Mouse (Mus musculus) neural tube, embryonic 11.5 days (tissue): ENCODE results near the gene Slc35g1. TPM values are rescaled to one million over a fixed set of nuclear protein-coding genes. Genes with fewer than 3 reads are reported as not detected.

Source experiments
- ATAC-seq: fragments of 200-750 bp; cut with Nextera tagmentation; 2 replicates; pipeline ENCODE4 v1.8.0; 2017; ENCODE audit warnings: moderate number of reproducible peaks, mild to moderate bottlenecking, moderate TSS enrichment, moderate library complexity; ENCODE audit not compliant: insufficient read depth, low FRiP score, low TSS enrichment
- DNase-seq: peaks from one replicate; pipeline ENCODE4 v3.0.0-alpha.2; 2015; ENCODE audit warnings: low spot score
- H3K27ac ChIP-seq: fragments of 300-500 bp; sonication (generic); 2 replicates; pipeline ENCODE4 v1.5.1; 2014; ENCODE audit warnings: low read depth, mild to moderate bottlenecking, low read length
- H3K27me3 ChIP-seq: fragments of 300-500 bp; sonication (generic); 2 replicates; pipeline ENCODE4 v1.6.1; 2014; ENCODE audit warnings: mild to moderate bottlenecking, low read length, mixed read lengths; ENCODE audit not compliant: control insufficient read depth, insufficient read depth
- H3K36me3 ChIP-seq: fragments of 300-500 bp; sonication (generic); 2 replicates; pipeline ENCODE4 v1.6.1; 2014; ENCODE audit warnings: mild to moderate bottlenecking, low read length, moderate library complexity, mixed read lengths; ENCODE audit not compliant: control insufficient read depth, insufficient read depth
- H3K4me1 ChIP-seq: fragments of 300-500 bp; sonication (generic); 2 replicates; pipeline ENCODE4 v1.6.1; 2014; ENCODE audit warnings: low read length, mixed read lengths; ENCODE audit not compliant: control insufficient read depth, insufficient read depth
- H3K4me2 ChIP-seq: fragments of 300-500 bp; sonication (generic); 2 replicates; pipeline ENCODE4 v1.6.1; 2014; ENCODE audit warnings: low read depth, mild to moderate bottlenecking, moderate library complexity
- H3K4me3 ChIP-seq: fragments of 300-500 bp; sonication (generic); 2 replicates; pipeline ENCODE4 v1.5.1; 2014; ENCODE audit warnings: low read depth, low read length
- H3K9ac ChIP-seq: fragments of 300-500 bp; sonication (generic); 2 replicates; pipeline ENCODE4 v1.6.1; 2014; ENCODE audit warnings: mild to moderate bottlenecking, low read length
- H3K9me3 ChIP-seq: fragments of 300-500 bp; sonication (generic); 2 replicates; pipeline ENCODE4 v1.6.1; 2016; ENCODE audit warnings: low read length; ENCODE audit not compliant: control insufficient read depth
- WGBS: fragments of 180-500 bp; shearing (Covaris S2); extraction: QIAGEN DNeasy Blood & Tissue Kit; methylation state at CpG from one replicate; pipeline ENCODE4 v1.1.7; 2014; 5-methylcytosine and 5-hydroxymethylcytosine counted together
- polyA plus RNA-seq: library from polyadenylated mRNA; unstranded; fragments of >200 nt; fragmentation: Nextera tagmentation; extraction: Ambion mirVana; gene quantifications from 2 replicates; pipeline ENCODE4 v1.2.1, GENCODE M21; 2014

The Slc35g1 gene
- polyA plus RNA-seq, 1 experiment from 2014 or later: 4.3 TPM

DNA sequence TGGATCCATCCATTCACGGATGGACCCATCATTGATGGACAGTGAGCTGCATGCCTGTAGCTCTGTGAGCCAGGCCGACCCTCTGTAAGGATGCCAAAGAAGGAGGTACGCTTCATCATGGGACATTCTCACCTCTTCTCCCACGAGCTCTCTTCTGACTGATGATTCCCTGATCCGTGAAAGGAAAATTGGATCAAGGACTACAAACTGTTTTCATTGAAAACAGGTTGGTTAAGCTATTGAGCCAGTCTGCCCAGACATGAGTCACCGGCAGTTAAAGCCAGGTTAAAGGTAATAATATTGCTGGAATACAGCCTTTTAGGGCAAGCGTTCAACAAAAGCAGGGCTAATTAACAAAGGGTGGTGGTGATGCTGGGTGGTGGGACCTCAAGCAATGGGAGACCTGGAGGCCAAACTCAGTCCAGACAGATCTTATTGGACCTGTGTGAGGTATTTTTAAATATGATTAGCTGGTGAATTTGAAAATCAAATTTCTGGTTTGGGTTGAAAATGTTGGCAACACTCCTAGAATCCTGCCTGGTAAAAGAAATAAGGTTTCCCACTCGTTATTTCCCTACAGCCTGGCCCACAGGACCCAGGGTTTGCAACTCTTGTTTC lies 39.5 kb upstream of the Slc35g1 start:
- Histone ChIP-seq H3K9me3 (no peaks in the 10 kb centered on the region), H3K9ac (no peak overlapping the region), H3K27ac (no peak overlapping the region), H3K4me2 (no peak overlapping the region), H3K27me3 (no peaks in the 10 kb centered on the region), H3K4me3 (no peak overlapping the region), H3K36me3 (no peaks in the 10 kb centered on the region), H3K4me1 (no peaks in the 10 kb centered on the region)
- WGBS: 79% methylated on average over 8 of the region's 8 CpGs
- DNase-seq (no peak), ATAC-seq (no peak)

DNA sequence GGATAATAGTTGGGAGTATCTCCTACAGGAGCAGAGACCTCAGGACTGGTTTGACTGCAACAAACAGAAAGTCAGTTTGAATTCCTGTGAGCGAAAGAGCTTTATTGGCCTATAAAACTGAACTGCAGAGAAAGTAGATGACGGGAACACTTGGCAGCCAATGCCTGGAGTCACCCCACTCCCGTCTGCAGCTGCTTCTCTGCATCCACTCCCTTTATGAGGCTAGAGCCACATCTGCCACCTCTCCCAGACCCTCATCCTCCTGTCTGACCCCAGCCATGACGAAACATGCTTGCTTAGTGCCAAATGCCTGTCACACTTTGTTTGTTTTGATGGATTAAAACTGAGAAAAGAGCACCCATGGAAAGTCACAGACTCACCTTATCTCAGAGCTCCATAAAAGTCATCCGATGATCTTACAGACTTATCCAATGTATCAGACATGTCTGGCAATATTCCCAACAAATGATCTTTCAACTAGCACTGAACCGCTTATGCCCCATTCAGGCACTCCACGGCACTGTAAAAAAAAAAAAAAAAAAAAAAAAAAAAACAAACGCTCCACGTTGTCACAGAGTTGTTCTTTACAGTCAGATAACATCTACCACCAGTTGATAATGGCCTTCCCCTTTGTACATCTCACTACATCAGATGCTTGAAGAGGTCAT lies 37.7 kb upstream of the Slc35g1 start:
- 54% methylated on average over 9 of the region's 9 CpGs for WGBS
- Histone ChIP-seq H3K4me1 (no peaks in the 10 kb centered on the region), H3K27me3 (no peaks in the 10 kb centered on the region), H3K36me3 (no peaks in the 10 kb centered on the region), H3K9me3 (no peaks in the 10 kb centered on the region), H3K4me2 (no peak overlapping the region), H3K27ac (no peak overlapping the region), H3K4me3 (no peak overlapping the region), H3K9ac (no peak overlapping the region)
- ATAC-seq (no peak), DNase-seq (no peak)

DNA sequence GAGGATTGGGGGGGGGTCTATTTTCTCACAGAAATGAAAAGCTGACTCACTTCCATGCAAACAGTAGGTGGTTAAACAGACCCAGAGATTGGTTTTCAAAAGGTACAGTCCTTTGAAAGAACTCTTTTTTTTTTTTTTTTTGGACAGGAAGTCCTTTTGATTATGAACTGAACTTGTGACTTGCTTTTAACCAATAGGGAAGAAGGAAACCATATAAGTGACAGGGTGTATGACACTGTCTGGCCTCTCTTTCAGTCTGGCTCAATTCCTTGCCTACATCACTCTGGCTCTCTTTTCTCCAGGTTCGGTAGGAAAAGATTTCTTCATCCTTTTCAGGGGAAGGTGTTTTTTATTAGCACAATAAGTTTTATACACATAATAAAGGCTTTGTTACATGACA lies 36.5 kb upstream of the Slc35g1 start:
- H3K4me1 ChIP-seq: no peaks in the 10 kb centered on the region
- H3K9ac ChIP-seq: no peak overlapping the region
- no peaks in the 10 kb centered on the region for H3K9me3 ChIP-seq
- H3K27me3 ChIP-seq: no peaks in the 10 kb centered on the region
- H3K27ac ChIP-seq: no peak overlapping the region
- no peaks in the 10 kb centered on the region for H3K36me3 ChIP-seq
- H3K4me2 ChIP-seq: no peak overlapping the region
- H3K4me3 ChIP-seq: no peak overlapping the region
- ATAC-seq (no peak), DNase-seq (no peak)
- WGBS: 96% methylated on average over 1 of the region's 1 CpGs

DNA sequence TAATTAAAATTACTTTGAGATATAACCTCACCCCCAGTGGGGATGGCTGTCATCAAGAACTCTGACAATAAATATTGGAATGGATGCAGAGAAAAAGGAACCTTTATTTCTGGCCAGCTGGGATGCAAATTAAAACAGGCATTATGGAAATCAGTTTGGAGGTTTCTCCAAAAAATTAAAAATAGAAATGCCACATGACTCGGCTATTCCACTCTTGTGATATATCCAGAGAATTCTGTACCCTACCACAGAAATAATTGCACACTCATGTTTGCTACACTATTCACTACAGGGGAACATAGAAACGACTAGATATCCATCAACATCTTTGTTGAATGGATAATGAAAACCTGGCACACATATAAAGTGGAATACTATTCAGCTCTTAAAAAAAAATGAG lies 33.9 kb upstream of the Slc35g1 start:
- Histone ChIP-seq H3K9ac (no peak overlapping the region), H3K4me2 (no peak overlapping the region), H3K4me3 (no peak overlapping the region), H3K9me3 (no peaks in the 10 kb centered on the region), H3K27ac (no peak overlapping the region), H3K4me1 (no peaks in the 10 kb centered on the region), H3K36me3 (no peaks in the 10 kb centered on the region), H3K27me3 (no peaks in the 10 kb centered on the region)
- 84% methylated on average over 2 of the region's 2 CpGs for WGBS
- ATAC-seq: no peak
- no peak for DNase-seq

DNA sequence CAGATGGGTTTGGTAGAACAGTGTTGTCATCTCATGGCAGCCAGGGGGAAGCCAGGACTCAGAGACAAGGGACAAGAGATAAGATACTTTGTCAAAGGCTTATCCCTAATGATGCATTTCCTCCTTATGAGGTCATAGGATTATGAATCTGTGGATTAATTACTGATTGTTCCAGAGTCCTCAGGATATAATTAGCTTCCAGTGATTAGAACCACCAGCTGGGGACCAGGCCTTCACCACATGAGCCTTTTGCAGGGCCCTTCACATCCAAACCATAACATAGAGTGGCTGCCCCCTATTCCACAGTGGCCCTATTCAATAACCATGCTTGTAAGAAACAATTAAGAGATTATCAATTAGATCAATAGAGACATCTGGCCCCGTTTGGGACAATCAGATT lies 32.4 kb upstream of the Slc35g1 start:
- Histone ChIP-seq H3K36me3 (no peaks in the 10 kb centered on the region), H3K9ac (no peak overlapping the region), H3K27ac (no peak overlapping the region), H3K4me3 (no peak overlapping the region), H3K27me3 (no peaks in the 10 kb centered on the region), H3K9me3 (no peaks in the 10 kb centered on the region), H3K4me2 (no peak overlapping the region), H3K4me1 (no peaks in the 10 kb centered on the region)
- 63% methylated on average over 1 of the region's 1 CpGs for WGBS
- no peak for DNase-seq
- ATAC-seq: no peak

DNA sequence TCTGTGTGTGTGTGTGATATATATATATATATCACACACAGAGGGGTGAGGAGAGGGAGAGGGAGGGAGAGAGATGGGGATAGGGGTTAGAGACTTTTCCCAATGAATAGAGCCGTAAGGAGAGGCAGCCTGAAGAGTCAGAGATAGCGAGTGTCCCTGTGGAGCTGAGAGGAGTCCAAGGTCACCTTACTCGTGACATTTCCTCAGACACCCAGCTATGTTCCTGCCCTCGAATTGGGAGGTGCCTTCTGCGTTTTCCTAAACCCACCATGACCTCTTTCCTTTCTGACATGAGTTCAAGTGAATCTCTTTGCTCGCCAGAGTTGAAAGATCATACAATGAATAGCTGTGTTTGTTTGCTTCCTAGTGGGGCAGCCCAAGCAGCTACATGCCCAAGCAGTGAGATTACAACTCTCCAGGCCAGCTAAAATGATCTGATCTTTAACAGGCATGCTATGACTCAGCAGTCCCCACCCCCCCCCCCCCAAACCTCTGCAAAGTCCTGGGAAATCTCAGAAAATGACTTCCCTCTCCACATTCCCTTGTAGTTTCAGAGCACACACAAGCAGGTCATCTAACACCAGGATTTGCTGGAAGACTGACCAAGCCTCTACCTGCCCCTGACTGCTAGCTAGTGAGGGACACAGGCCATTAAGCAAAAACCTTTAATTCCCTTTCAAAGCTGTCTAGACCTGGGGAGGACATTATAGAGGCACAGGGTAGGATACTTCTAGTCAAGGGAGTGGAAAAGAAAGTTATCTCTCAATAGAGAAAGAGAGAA lies 31.7 kb upstream of the Slc35g1 start:
- WGBS: 56% methylated on average over 6 of the region's 6 CpGs
- Histone ChIP-seq H3K36me3 (no peaks in the 10 kb centered on the region), H3K4me2 (no peak overlapping the region), H3K4me3 (no peak overlapping the region), H3K27ac (no peak overlapping the region), H3K27me3 (no peaks in the 10 kb centered on the region), H3K9me3 (no peaks in the 10 kb centered on the region), H3K4me1 (no peaks in the 10 kb centered on the region), H3K9ac (no peak overlapping the region)
- no peak for ATAC-seq
- DNase-seq: no peak

DNA sequence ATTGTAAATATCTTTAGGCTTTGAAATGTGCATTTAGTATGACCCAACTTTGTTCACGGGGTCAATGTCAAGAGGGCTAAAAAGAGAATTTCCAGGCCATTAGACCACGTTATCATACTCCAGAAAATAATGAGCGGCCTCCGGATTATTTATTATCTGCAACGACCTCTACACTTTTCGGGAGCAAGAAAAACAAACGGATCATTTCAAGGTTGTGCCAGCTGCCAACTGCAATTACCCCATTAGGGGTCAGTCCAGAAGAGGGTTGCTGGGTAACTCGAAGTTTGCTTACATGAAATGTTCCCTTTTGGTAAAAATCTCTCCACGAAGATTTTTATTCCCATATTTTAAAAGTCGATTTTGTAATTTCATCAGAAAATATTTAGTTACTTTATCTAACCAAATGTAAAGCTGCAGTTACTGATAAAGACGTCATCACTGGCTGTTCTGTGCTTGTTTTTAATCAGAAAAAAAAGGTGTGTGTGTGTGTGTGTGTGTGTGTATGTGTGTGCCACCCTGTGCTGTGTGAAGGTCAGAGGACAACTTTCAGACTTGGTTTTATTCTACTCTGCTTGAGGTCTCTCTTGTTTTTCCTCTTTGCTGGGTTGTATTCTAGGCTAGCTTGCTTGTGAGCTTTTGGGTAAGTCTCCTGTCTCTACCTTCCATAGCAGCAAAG lies 30.7 kb upstream of the Slc35g1 start:
- H3K9me3 ChIP-seq: no peaks in the 10 kb centered on the region
- H3K27me3 ChIP-seq: no peaks in the 10 kb centered on the region
- no peak overlapping the region for H3K27ac ChIP-seq
- H3K36me3 ChIP-seq: no peaks in the 10 kb centered on the region
- ATAC-seq: no peak
- no peak overlapping the region for H3K4me3 ChIP-seq
- no peak for DNase-seq
- no peak overlapping the region for H3K4me2 ChIP-seq
- no peaks in the 10 kb centered on the region for H3K4me1 ChIP-seq
- 52% methylated on average over 11 of the region's 11 CpGs for WGBS
- no peak overlapping the region for H3K9ac ChIP-seq

DNA sequence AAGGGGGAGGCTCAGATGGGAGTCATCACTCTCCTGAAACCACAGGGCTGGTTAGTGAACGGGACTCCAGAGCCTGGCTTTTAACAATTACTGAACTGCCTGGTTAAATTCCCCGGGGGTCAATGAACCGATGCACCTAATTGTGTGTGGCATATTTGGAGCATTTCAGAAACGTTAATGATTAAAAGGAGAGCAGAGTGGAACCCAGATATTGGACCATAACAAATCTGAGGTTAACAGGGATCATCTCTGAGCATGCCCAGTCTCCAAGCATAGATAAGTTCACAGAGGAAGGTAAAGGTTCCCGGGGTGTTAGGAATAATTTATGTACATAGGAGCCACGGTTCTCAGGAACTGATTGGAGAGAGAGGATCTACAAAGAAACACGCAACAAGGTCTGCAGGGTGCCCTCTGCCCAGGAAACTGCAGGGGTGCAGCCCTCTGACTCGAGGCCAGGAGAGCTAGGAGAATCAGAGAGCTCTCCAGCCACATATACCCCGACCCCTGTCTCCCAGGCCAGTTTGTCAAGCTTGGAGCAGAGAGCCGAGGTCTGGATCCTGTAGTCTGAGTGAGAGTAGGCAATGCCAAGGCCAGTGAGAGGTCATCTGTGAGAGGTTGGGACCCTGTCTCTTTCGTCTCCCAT lies 23.2 kb upstream of the Slc35g1 start:
- Histone ChIP-seq H3K27me3 (no peaks in the 10 kb centered on the region), H3K4me1 (no peaks in the 10 kb centered on the region), H3K4me2 (no peak overlapping the region), H3K4me3 (no peak overlapping the region), H3K27ac (no peak overlapping the region), H3K36me3 (no peaks in the 10 kb centered on the region), H3K9ac (no peak overlapping the region), H3K9me3 (no peaks in the 10 kb centered on the region)
- DNase-seq (no peak), ATAC-seq (no peak)
- WGBS: 18% methylated on average over 11 of the region's 11 CpGs
